Mouse (Mus musculus): ENCODE results near the gene Wwox.

Wwox gene

GRCm38 (mm10) chr8:114600196-114600595, 160.7 kb downstream of the Wwox start:
- DNase-seq (ENCODE audit: low read depth): no peak

DNA sequence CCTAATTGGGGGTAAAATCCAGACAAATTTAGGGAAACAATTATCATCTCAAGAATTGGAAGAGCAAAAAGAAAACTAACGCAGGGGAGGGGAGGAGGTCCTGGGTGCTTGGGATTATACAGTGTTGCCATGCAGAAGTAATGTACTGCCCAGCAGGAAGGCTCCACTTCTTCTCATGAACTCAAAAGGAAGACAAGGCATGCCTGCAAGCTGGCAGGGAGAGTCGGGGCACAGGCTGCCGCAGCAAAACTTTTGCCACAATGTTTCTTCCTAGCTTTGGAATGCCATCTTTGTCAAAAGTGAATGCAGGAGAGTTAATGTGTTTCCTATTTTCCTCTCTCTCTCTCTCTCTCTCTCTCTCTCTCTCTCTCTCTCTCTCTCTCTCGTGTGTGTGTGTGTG, 163.6 kb downstream of the Wwox start:
- DNase-seq (ENCODE audit: low read depth): no peak

GRCm38 (mm10) chr8:114603561-114603960, 164.1 kb downstream of the Wwox start:
- no peak for DNase-seq (ENCODE audit: low read depth)

- no peak for DNase-seq (ENCODE audit: low read depth)
These were observed 164.9 kb downstream of the Wwox start for GRCm38 (mm10) chr8:114604315-114604714.

DNA sequence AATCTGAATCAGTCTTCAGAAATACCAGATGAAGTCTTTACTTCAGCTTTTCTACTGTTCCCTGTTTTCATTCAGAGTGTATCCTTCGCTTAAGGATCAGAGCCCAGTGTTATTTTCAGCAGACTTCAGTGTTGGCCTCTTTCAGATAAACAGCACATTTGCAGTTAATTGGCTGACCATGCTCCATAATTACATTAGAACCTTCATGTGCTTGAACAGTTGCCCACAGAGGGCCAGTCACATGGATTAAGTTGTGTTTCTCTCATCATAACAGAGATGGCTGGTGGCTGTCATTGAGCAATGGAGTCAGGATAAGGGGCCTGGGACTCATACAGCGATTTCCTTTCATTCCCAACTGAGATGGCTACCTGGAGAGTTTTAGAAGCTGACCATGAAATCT, 166.2 kb downstream of the Wwox start:
- DNase-seq (ENCODE audit: low read depth): no peak

GRCm38 (mm10) chr8:114609330-114609729, 169.9 kb downstream of the Wwox start:
- no peak for DNase-seq (ENCODE audit: low read depth)

DNA sequence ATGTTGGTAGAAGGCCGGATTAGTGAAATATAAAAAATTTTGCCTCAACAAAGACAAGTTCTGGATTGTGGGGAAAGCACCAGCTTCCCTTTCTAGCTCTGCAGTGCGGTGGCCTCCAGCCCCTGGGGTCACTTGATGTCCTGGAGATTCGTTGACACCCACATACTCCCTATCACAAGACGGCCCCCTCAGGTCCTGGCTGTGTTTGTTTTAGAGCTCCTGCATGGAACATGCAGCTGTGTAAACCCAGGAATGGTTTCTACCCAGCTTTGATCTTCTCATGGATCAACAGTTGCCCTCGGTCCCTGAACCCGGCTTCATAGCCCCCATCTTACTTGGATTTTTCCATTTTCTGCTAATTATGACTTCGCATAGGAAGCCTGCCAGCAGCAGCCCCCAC, 171.6 kb downstream of the Wwox start:
- no peak for DNase-seq (ENCODE audit: low read depth)

GRCm38 (mm10) chr8:114612091-114612490, 172.6 kb downstream of the Wwox start:
- peak; percentile 40 for DNase-seq (ENCODE audit: low read depth)

GRCm38 (mm10) chr8:114615413-114615812, 176.0 kb downstream of the Wwox start:
- DNase-seq (ENCODE audit: low read depth): no peak

GRCm38 (mm10) chr8:114615908-114616307, 176.5 kb downstream of the Wwox start:
- DNase-seq (ENCODE audit: low read depth): peak; percentile 75

- no peak for DNase-seq (ENCODE audit: low read depth)
These were observed 179.6 kb downstream of the Wwox start for GRCm38 (mm10) chr8:114618908-114619508.

GRCm38 (mm10) chr8:114625402-114625801, 185.9 kb downstream of the Wwox start:
- DNase-seq (ENCODE audit: low read depth): no peak

- DNase-seq (ENCODE audit: low read depth): no peak
These were observed 187.4 kb downstream of the Wwox start for GRCm38 (mm10) chr8:114626897-114627296.

- DNase-seq (ENCODE audit: low read depth): no peak
These were observed 190.3 kb downstream of the Wwox start for GRCm38 (mm10) chr8:114629719-114630118.

- DNase-seq (ENCODE audit: low read depth): no peak
These were observed 191.6 kb downstream of the Wwox start for GRCm38 (mm10) chr8:114631087-114631486.

- DNase-seq (ENCODE audit: low read depth): peak; percentile 11
These were observed 194.7 kb downstream of the Wwox start for GRCm38 (mm10) chr8:114634151-114634550.

GRCm38 (mm10) chr8:114634669-114635410, 195.4 kb downstream of the Wwox start:
- peak; percentile 8 for DNase-seq (ENCODE audit: low read depth)

DNA sequence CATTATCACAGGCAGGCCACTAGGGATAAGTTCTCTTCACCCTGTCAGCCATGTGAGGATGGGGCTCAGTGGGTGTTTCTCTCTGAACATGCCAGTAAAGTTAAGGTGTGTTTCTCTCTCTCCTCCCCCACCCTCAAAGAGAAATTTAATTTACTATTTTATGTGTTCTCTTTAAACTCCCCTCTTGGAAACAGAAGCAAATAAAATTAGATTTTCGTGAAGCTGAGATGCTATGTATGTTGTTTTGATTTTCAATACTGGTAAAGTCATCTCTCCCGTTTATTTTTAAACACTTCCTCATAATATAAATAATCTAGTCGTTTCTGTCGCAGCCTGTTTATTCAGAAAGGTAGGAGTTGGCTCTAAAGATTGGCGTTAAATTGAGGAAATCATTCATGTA, 196.9 kb downstream of the Wwox start:
- DNase-seq (ENCODE audit: low read depth): no peak

GRCm38 (mm10) chr8:114641809-114642208, 202.4 kb downstream of the Wwox start:
- DNase-seq (ENCODE audit: low read depth): peak; percentile 11

DNA sequence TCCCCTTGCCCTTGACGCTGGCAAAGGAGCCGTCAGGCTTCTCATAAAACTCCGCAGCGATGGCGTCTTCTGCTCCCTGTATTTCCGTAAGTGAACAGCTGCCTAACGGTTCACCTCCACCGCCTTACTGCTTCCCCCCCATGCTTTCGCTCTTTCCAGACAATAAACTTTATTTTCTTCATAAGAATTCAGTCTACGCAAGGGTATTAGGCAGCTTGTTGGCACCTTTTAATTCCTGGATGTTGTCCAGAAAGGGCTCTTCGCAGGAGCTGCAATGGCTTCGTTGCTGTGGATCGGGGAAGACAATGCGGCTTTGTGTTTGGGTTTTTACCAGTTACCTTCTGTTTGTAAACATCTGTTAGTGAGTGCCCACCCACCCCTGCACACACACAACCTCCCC, 211.3 kb downstream of the Wwox start:
- no peak for DNase-seq (ENCODE audit: low read depth)

GRCm38 (mm10) chr8:114657789-114658188, 218.3 kb downstream of the Wwox start:
- DNase-seq (ENCODE audit: low read depth): no peak

DNA sequence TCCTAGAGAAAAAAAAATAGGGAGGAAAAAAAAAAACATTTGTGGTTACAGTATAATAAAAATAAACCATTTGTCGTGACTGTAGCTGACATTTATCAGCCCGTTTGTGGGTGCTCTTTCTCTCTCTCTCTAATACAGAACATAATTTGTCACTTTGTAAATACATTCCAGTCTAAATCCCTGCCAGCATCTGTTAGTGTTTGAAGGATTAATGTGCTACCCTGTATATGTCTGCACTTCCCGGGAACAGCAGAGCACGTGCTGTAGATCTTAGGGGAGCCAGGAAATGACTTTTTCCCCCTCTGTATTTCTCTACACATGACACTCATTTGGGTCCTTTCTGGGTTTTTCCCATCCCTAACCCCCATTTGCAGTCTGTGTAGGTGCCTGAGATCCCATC, 219.0 kb downstream of the Wwox start:
- peak; percentile 52 for DNase-seq (ENCODE audit: low read depth)

GRCm38 (mm10) chr8:114663053-114663452, 223.6 kb downstream of the Wwox start:
- DNase-seq (ENCODE audit: low read depth): no peak

GRCm38 (mm10) chr8:114665521-114665920, 226.1 kb downstream of the Wwox start:
- no peak for DNase-seq (ENCODE audit: low read depth)
